Mouse (Mus musculus): ENCODE measurements around the gene Tdg. TPM values are rescaled to one million over a fixed set of nuclear protein-coding genes. Genes with fewer than 3 reads are reported as not detected.
A peak's percentile ranks its signal among the peaks of the same experiment; 100 is the strongest.

Gene Tdg
- polyA plus RNA-seq, 1 experiment from 2014 or later, result 205 TPM

DNA sequence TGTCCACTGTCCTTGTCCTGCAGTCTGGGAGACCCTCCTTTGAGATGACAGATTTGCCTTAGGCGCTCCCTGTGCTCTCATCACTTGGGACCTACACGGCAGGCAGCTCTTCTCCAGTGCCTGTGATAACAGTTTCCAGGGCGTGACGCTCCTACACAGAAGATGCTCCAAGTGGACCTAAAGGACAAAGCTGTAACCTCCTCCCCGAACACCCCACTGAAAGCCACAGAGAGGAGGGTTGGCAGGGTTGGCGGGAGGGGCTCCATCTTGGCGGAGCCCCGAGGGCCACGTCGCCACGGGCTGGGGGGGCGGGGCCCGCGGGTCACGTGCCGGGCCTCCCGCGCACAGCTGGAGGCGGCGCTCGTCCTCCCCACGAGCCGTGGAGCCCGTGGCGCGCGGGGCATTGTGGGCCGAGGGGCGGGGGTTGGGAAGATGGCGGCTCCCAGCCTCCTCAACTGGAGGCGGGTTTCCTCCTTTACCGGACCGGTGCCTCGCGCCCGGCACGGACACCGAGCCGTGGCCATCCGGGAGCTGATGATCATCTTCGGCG, 69.2 kb downstream of the Tdg start:
- ATAC-seq (ENCODE audit: insufficient number of reproducible peaks, insufficient read depth, low FRiP score, low TSS enrichment), result peak; percentile 87
- WGBS, result under 1% methylated on average over 42 of the region's 42 CpGs

DNA sequence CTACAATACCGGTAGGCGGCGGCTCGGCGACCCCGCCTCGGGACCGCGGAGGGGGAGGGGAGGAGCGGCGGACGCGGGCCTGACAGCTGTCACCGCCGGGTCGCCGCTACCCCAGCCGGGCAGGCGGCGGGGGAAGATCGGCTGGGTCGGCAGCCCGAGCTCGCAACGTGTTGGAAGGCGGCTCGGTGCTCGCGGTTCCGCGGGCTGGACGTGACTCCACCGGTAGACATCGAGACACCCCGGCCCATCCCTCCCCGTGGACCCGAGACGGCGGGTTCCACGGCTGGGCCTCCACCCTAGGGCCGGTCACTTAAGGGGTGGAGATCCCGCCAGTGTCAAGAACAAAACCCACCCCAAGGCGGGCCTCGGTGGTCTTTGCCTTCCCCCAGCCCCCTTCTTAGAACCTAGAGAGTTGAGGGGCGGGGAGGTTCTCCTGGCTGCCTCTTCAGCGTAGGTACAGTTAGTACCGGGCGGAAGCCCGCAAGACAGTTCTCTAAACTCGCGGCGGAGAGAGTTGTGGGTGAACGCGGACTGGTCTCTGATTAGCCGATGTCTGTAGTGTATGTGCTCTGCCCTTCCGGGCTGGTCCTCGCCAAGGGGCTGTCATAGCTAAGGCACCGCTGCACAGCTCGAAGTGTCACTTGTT, 69.8 kb downstream of the Tdg start:
- ATAC-seq (ENCODE audit: insufficient number of reproducible peaks, insufficient read depth, low FRiP score, low TSS enrichment), result peak; percentile 59
- H3K4me2 ChIP-seq (replicated peaks), result peak overlapping the region; percentile 92
- no peaks in the 10 kb centered on the region for H3K27me3 ChIP-seq
- peak overlapping the region; percentile 77 for H3K9ac ChIP-seq
- H3K4me1 ChIP-seq, result peaks cover 13% of the 10 kb centered on the region
- H3K27ac ChIP-seq, result peak overlapping the region; percentile 55; the same call in 1 of the 2 replicates
- H3K9me3 ChIP-seq, result no peaks in the 10 kb centered on the region
- peak overlapping the region; percentile 82 for H3K4me3 ChIP-seq
- H3K36me3 ChIP-seq, result peaks cover 10% of the 10 kb centered on the region
- WGBS, result under 1% methylated on average over 59 of the region's 59 CpGs

More for the DNA sequence above, 69.2 kb downstream of the Tdg start:
- Histone ChIP-seq H3K4me1 (peaks cover 13% of the 10 kb centered on the region), H3K27ac (peak overlapping the region; percentile 76), H3K4me3 (peak overlapping the region; percentile 82), H3K27me3 (no peaks in the 10 kb centered on the region), H3K9me3 (no peaks in the 10 kb centered on the region), H3K9ac (peak overlapping the region; percentile 77), H3K36me3 (peaks cover 6% of the 10 kb centered on the region; the same call in 1 of the 2 replicates), H3K4me2 (replicated peaks) (peak overlapping the region; percentile 92)

Other genes starting within 250 kb of the Tdg start
- not detected in 2 replicates for gene Gm1553, start 137.2 kb upstream of the Tdg start, polyA plus RNA-seq (2016; fragmentation: Nextera tagmentation; extraction: Ambion mirVana)
- gene 1190007I07Rik, start 6.6 kb upstream of the Tdg start, polyA plus RNA-seq (2016; fragmentation: Nextera tagmentation; extraction: Ambion mirVana), result 37.2 and 40.7 TPM in 2 replicates
- gene Glt8d2, start 60.8 kb downstream of the Tdg start, polyA plus RNA-seq (2016; fragmentation: Nextera tagmentation; extraction: Ambion mirVana), result 12.2 and 13.4 TPM in 2 replicates
- gene Hcfc2, start 66.3 kb downstream of the Tdg start, polyA plus RNA-seq (2016; fragmentation: Nextera tagmentation; extraction: Ambion mirVana), result 45.6 and 49.0 TPM in 2 replicates
- 57.3 and 60.0 TPM in 2 replicates for gene Nfyb, start 134.3 kb downstream of the Tdg start, polyA plus RNA-seq (2016; fragmentation: Nextera tagmentation; extraction: Ambion mirVana)
- 143 and 148 TPM in 2 replicates for gene Txnrd1, start 204.1 kb downstream of the Tdg start, polyA plus RNA-seq (2016; fragmentation: Nextera tagmentation; extraction: Ambion mirVana)
- 0.34 and 0.56 TPM in 2 replicates for gene Eid3, start 236.8 kb downstream of the Tdg start, polyA plus RNA-seq (2016; fragmentation: Nextera tagmentation; extraction: Ambion mirVana)

Measured in embryonic facial prominence, embryonic 12.5 days (tissue).